Mouse (Mus musculus): ENCODE measurements at regions not wholly inside any gene's neighbourhood (a gene's known extent, or its start where the extent isn't known, plus 50 kb on each side); places are given as distances from the start of the nearest gene placed in this dataset.

- no peak for DNase-seq
Observed at GRCm38 (mm10) chr6:50713297-50713696, 59.1 kb upstream of the Npvf start.

GRCm38 (mm10) chr6:50718631-50719030, 64.4 kb upstream of the Npvf start:
- no peak for DNase-seq

- no peak for DNase-seq
Observed at GRCm38 (mm10) chr6:50720346-50720745, 66.1 kb upstream of the Npvf start.

GRCm38 (mm10) chr6:50725640-50726039, 71.4 kb upstream of the Npvf start:
- no peak for DNase-seq

GRCm38 (mm10) chr6:50726166-50726591, 71.9 kb upstream of the Npvf start:
- DNase-seq, result no peak

GRCm38 (mm10) chr6:50730744-50731718, 76.8 kb upstream of the Npvf start:
- no peak for DNase-seq

- no peak for DNase-seq
Observed at GRCm38 (mm10) chr6:50734701-50735100, 80.5 kb upstream of the Npvf start.

- no peak for DNase-seq
Observed at GRCm38 (mm10) chr6:50735825-50736224, 81.6 kb upstream of the Npvf start.

- no peak for DNase-seq
Observed at GRCm38 (mm10) chr6:50742009-50742408, 87.8 kb upstream of the Npvf start.

GRCm38 (mm10) chr6:50744462-50745166, 90.4 kb upstream of the Npvf start:
- no peak for DNase-seq

GRCm38 (mm10) chr6:50753151-50753550, 98.9 kb upstream of the Npvf start:
- no peak for DNase-seq

- no peak for DNase-seq
Observed at GRCm38 (mm10) chr6:50754786-50755185, 100.5 kb upstream of the Npvf start.

- no peak for DNase-seq
Observed at GRCm38 (mm10) chr6:50760367-50760766, 106.1 kb upstream of the Npvf start.

- peak; percentile 48 for DNase-seq
Observed at GRCm38 (mm10) chr6:50763121-50763520, 108.9 kb upstream of the Npvf start.

GRCm38 (mm10) chr6:50766442-50766915, 112.2 kb upstream of the Npvf start:
- no peak for DNase-seq

- DNase-seq, result no peak
Observed at GRCm38 (mm10) chr6:50767126-50767525, 112.9 kb upstream of the Npvf start.

- DNase-seq, result no peak
Observed at GRCm38 (mm10) chr6:50767827-50768226, 113.6 kb upstream of the Npvf start.

- DNase-seq, result no peak
Observed at GRCm38 (mm10) chr6:50769101-50769500, 114.9 kb upstream of the Npvf start.

GRCm38 (mm10) chr6:50770481-50770880, 116.2 kb upstream of the Npvf start:
- DNase-seq, result no peak

GRCm38 (mm10) chr6:50775637-50776036, 121.4 kb upstream of the Npvf start:
- no peak for DNase-seq

- DNase-seq, result peak; percentile 44
Observed at GRCm38 (mm10) chr6:50776236-50776832, 122.1 kb upstream of the Npvf start.

GRCm38 (mm10) chr6:50776931-50777495, 122.8 kb upstream of the Npvf start:
- DNase-seq, result peak; percentile 80

- DNase-seq, result peak; percentile 29
Observed at GRCm38 (mm10) chr6:50777827-50778226, 123.6 kb upstream of the Npvf start.
